Mouse (Mus musculus): ENCODE data around the gene Ap5m1. TPM values are rescaled to one million over a fixed set of nuclear protein-coding genes. Genes with fewer than 3 reads are reported as not detected.

The Ap5m1 gene
- 30.3 and 35.7 TPM in 2 replicates for polyA plus RNA-seq (2014; fragmentation: Nextera tagmentation; extraction: Ambion mirVana)

- Histone ChIP-seq H3K27ac (ENCODE audit: low read depth, low read length) (peak within 1 kb of the TSS; percentile 96), H3K4me3 (ENCODE audit: low read depth, low read length) (peak within 1 kb of the TSS; percentile 95), H3K27me3 (ENCODE audit: control insufficient read depth, insufficient read depth, low read length) (no peaks in the 10 kb centered on the region), H3K4me1 (replicated peaks; ENCODE audit: control insufficient read depth, insufficient read depth, low read length) (no peaks in the 10 kb centered on the region; the same call in 1 of the 2 replicates), H3K36me3 (ENCODE audit: control insufficient read depth, insufficient read depth, low read length) (no peaks in the 10 kb centered on the region), H3K4me2 (ENCODE audit: low read depth, low read length, severe bottlenecking) (peak within 1 kb of the TSS; percentile 68), H3K9ac (ENCODE audit: low read length) (peak within 1 kb of the TSS; percentile 98), H3K9me3 (ENCODE audit: control insufficient read depth, low read length) (no peaks in the 10 kb centered on the region)
- WGBS, result under 1% methylated on average over 61 of the region's 62 CpGs
- DNase-seq (ENCODE audit: low spot score) (no peak), ATAC-seq (replicated peaks; ENCODE audit: low FRiP score) (peak; percentile 73)
Observed at GRCm38 (mm10) chr14:49065529-49066273, at the start of gene Ap5m1. TSS of gene Ap5m1 (plus strand) at chr14:49066097.

- Histone ChIP-seq H3K36me3 (ENCODE audit: control insufficient read depth, insufficient read depth, low read length) (no peaks in the 10 kb centered on the region; the same call in 1 of the 2 replicates), H3K9ac (ENCODE audit: low read length) (no peak overlapping the region), H3K4me1 (replicated peaks; ENCODE audit: control insufficient read depth, insufficient read depth, low read length) (no peaks in the 10 kb centered on the region), H3K9me3 (ENCODE audit: control insufficient read depth, low read length) (no peaks in the 10 kb centered on the region), H3K27ac (ENCODE audit: low read depth, low read length) (no peak overlapping the region), H3K27me3 (ENCODE audit: control insufficient read depth, insufficient read depth, low read length) (no peaks in the 10 kb centered on the region), H3K4me2 (ENCODE audit: low read depth, low read length, severe bottlenecking) (no peak overlapping the region), H3K4me3 (ENCODE audit: low read depth, low read length) (no peak overlapping the region)
- ATAC-seq (replicated peaks; ENCODE audit: low FRiP score), result no peak
- WGBS, result 90% methylated on average over 5 of the region's 5 CpGs
- no peak for DNase-seq (ENCODE audit: low spot score)
Observed at GRCm38 (mm10) chr14:49019765-49020164, 46.1 kb upstream of the Ap5m1 start.

GRCm38 (mm10) chr14:49027040-49027778 is 38.7 kb upstream of the Ap5m1 start:
- ATAC-seq (replicated peaks; ENCODE audit: low FRiP score), result no peak
- Histone ChIP-seq H3K9ac (ENCODE audit: low read length) (no peak overlapping the region), H3K27me3 (ENCODE audit: control insufficient read depth, insufficient read depth, low read length) (no peaks in the 10 kb centered on the region), H3K36me3 (ENCODE audit: control insufficient read depth, insufficient read depth, low read length) (no peaks in the 10 kb centered on the region; the same call in 1 of the 2 replicates), H3K4me3 (ENCODE audit: low read depth, low read length) (no peak overlapping the region), H3K4me1 (replicated peaks; ENCODE audit: control insufficient read depth, insufficient read depth, low read length) (no peaks in the 10 kb centered on the region), H3K9me3 (ENCODE audit: control insufficient read depth, low read length) (no peaks in the 10 kb centered on the region), H3K27ac (ENCODE audit: low read depth, low read length) (no peak overlapping the region), H3K4me2 (ENCODE audit: low read depth, low read length, severe bottlenecking) (no peak overlapping the region)
- no peak for DNase-seq (ENCODE audit: low spot score)
- WGBS, result 86% methylated on average over 6 of the region's 6 CpGs

- no peaks in the 10 kb centered on the region for H3K9me3 ChIP-seq (ENCODE audit: control insufficient read depth, low read length)
- H3K36me3 ChIP-seq (ENCODE audit: control insufficient read depth, insufficient read depth, low read length), result no peaks in the 10 kb centered on the region; the same call in 1 of the 2 replicates
- H3K4me3 ChIP-seq (ENCODE audit: low read depth, low read length), result no peak overlapping the region
- no peaks in the 10 kb centered on the region for H3K27me3 ChIP-seq (ENCODE audit: control insufficient read depth, insufficient read depth, low read length)
- no peak overlapping the region for H3K4me2 ChIP-seq (ENCODE audit: low read depth, low read length, severe bottlenecking)
- H3K27ac ChIP-seq (ENCODE audit: low read depth, low read length), result no peak overlapping the region
- no peaks in the 10 kb centered on the region for H3K4me1 ChIP-seq (replicated peaks; ENCODE audit: control insufficient read depth, insufficient read depth, low read length)
- DNase-seq (ENCODE audit: low spot score), result no peak
- no peak for ATAC-seq (replicated peaks; ENCODE audit: low FRiP score)
- 60% methylated on average over 3 of the region's 3 CpGs for WGBS
- H3K9ac ChIP-seq (ENCODE audit: low read length), result no peak overlapping the region
Observed at GRCm38 (mm10) chr14:49027779-49028368, 38.0 kb upstream of the Ap5m1 start.

- Histone ChIP-seq H3K27ac (ENCODE audit: low read depth, low read length) (no peak overlapping the region), H3K4me3 (ENCODE audit: low read depth, low read length) (no peak overlapping the region), H3K9me3 (ENCODE audit: control insufficient read depth, low read length) (no peaks in the 10 kb centered on the region), H3K36me3 (ENCODE audit: control insufficient read depth, insufficient read depth, low read length) (no peaks in the 10 kb centered on the region; the same call in 1 of the 2 replicates), H3K9ac (ENCODE audit: low read length) (no peak overlapping the region), H3K4me1 (replicated peaks; ENCODE audit: control insufficient read depth, insufficient read depth, low read length) (no peaks in the 10 kb centered on the region), H3K27me3 (ENCODE audit: control insufficient read depth, insufficient read depth, low read length) (no peaks in the 10 kb centered on the region), H3K4me2 (ENCODE audit: low read depth, low read length, severe bottlenecking) (no peak overlapping the region)
- no peak for DNase-seq (ENCODE audit: low spot score)
- no peak for ATAC-seq (replicated peaks; ENCODE audit: low FRiP score)
- 93% methylated on average over 5 of the region's 5 CpGs for WGBS
Observed at GRCm38 (mm10) chr14:49028991-49029390, 36.9 kb upstream of the Ap5m1 start.

- Histone ChIP-seq H3K4me3 (ENCODE audit: low read depth, low read length) (no peak overlapping the region), H3K36me3 (ENCODE audit: control insufficient read depth, insufficient read depth, low read length) (no peaks in the 10 kb centered on the region), H3K9ac (ENCODE audit: low read length) (no peak overlapping the region), H3K9me3 (ENCODE audit: control insufficient read depth, low read length) (no peaks in the 10 kb centered on the region), H3K27me3 (ENCODE audit: control insufficient read depth, insufficient read depth, low read length) (no peaks in the 10 kb centered on the region), H3K4me2 (ENCODE audit: low read depth, low read length, severe bottlenecking) (no peak overlapping the region), H3K4me1 (replicated peaks; ENCODE audit: control insufficient read depth, insufficient read depth, low read length) (no peaks in the 10 kb centered on the region), H3K27ac (ENCODE audit: low read depth, low read length) (no peak overlapping the region)
- 88% methylated on average over 4 of the region's 4 CpGs for WGBS
- DNase-seq (ENCODE audit: low spot score) (no peak), ATAC-seq (replicated peaks; ENCODE audit: low FRiP score) (no peak)
Observed at GRCm38 (mm10) chr14:49045610-49046009, 20.3 kb upstream of the Ap5m1 start.

- Histone ChIP-seq H3K4me2 (ENCODE audit: low read depth, low read length, severe bottlenecking) (no peak overlapping the region), H3K9ac (ENCODE audit: low read length) (no peak overlapping the region), H3K9me3 (ENCODE audit: control insufficient read depth, low read length) (no peaks in the 10 kb centered on the region), H3K27me3 (ENCODE audit: control insufficient read depth, insufficient read depth, low read length) (no peaks in the 10 kb centered on the region), H3K4me1 (replicated peaks; ENCODE audit: control insufficient read depth, insufficient read depth, low read length) (no peaks in the 10 kb centered on the region), H3K27ac (ENCODE audit: low read depth, low read length) (no peak overlapping the region), H3K36me3 (ENCODE audit: control insufficient read depth, insufficient read depth, low read length) (peaks cover 2% of the 10 kb centered on the region; the same call in 1 of the 2 replicates), H3K4me3 (ENCODE audit: low read depth, low read length) (no peak overlapping the region)
- ATAC-seq (replicated peaks; ENCODE audit: low FRiP score) (no peak), DNase-seq (ENCODE audit: low spot score) (no peak)
Observed at GRCm38 (mm10) chr14:49049492-49049891, 16.4 kb upstream of the Ap5m1 start.

- H3K9ac ChIP-seq (ENCODE audit: low read length), result no peak overlapping the region
- no peaks in the 10 kb centered on the region for H3K27me3 ChIP-seq (ENCODE audit: control insufficient read depth, insufficient read depth, low read length)
- no peak overlapping the region for H3K27ac ChIP-seq (ENCODE audit: low read depth, low read length)
- no peak overlapping the region for H3K4me3 ChIP-seq (ENCODE audit: low read depth, low read length)
- no peaks in the 10 kb centered on the region; the same call in 1 of the 2 replicates for H3K4me1 ChIP-seq (replicated peaks; ENCODE audit: control insufficient read depth, insufficient read depth, low read length)
- no peak for DNase-seq (ENCODE audit: low spot score)
- 86% methylated on average over 2 of the region's 2 CpGs for WGBS
- H3K4me2 ChIP-seq (ENCODE audit: low read depth, low read length, severe bottlenecking), result no peak overlapping the region
- no peaks in the 10 kb centered on the region for H3K36me3 ChIP-seq (ENCODE audit: control insufficient read depth, insufficient read depth, low read length)
- ATAC-seq (replicated peaks; ENCODE audit: low FRiP score), result no peak
- H3K9me3 ChIP-seq (ENCODE audit: control insufficient read depth, low read length), result no peaks in the 10 kb centered on the region
Observed at GRCm38 (mm10) chr14:49063838-49064237, 2.1 kb upstream of the Ap5m1 start.

Measured in forebrain, embryonic 11.5 days (tissue).